29 mouse cellular contexts compared by ENCODE assay signal in the genomic region with DNA sequence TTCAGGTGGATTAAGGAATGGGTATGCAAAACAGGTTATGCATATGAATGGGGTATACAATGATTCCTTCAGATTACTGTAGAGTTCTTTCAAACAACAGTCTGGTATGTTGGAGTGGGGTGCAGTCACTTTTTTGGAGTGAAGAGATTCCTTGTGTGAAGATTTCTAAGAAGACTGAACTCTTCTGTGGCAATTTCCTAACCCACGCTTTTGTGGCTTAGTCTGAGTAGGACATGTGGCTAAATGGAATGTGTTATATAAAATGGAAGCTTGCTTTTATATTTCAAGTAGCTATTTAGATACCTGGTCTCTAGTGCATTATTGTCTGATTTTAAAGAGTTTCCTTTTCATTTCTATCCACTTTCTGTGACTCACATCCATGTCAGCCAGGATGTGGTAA.
DNase-seq lines count a peak whose midpoint lies in the region; ATAC-seq and TF ChIP-seq lines count a peak whose summit lies in the region.
"Had no signal": no experiment of that assay in that cellular context is flagged by ENCODE, and none has a peak within 500 bp of the region (broad histone marks: within the 10 kb centered on the region; RNA-seq: fewer than 3 reads in every experiment).

No protein-coding gene starts in this region.

- no peak for TF ChIP-seq POLR2A in myocyte (IDR thresholded peaks at IDR 0.05; ENCODE audit: insufficient read length, low read depth)

- H3K4me2 ChIP-seq in myocyte (ENCODE audit: low read depth), result peak overlapping the region; percentile 31
- H3K4me2 ChIP-seq: embryonic facial prominence, embryonic 13.5 days; forebrain, embryonic 12.5 days; forebrain, embryonic 15.5 days; heart, embryonic 11.5 days; hindbrain, embryonic 12.5 days; hindbrain, embryonic 15.5 days; intestine, embryonic 15.5 days had no signal

- DNase-seq in frontal cortex, postnatal 10 days (ENCODE audit: low spot score in 2 of 2), result no peak
- DNase-seq in Muller cell, postnatal 12 days (ENCODE audit: inconsistent ontology term), result peak; percentile 9
- DNase-seq in ZHBTc4 (ENCODE audit: low read depth, low spot score), result peak; percentile 10
- DNase-seq in MN1 (ENCODE audit: low spot score), result no peak
- no peak for DNase-seq in urinary bladder, adult 18-20 months (ENCODE audit: low spot score in 2 of 2)
- DNase-seq in layer of hippocampus, postnatal 36 days, result no peak
- DNase-seq: adrenal gland, adult 2 months; adrenal gland, postnatal 14 days; B cell, adult 2 months; cerebellum, adult 2 months; cerebellum, postnatal 10 days; cerebellum, postnatal 36 days; embryo, embryonic 11 days; gastrocnemius, adult 2 months; gastrocnemius, postnatal 14 days; heart, adult 11 months; kidney, adult 11 months had no signal

- no peak overlapping the region for H3K4me3 ChIP-seq in myocyte
- H3K4me3 ChIP-seq: embryonic facial prominence, embryonic 10.5 days; embryonic facial prominence, embryonic 13.5 days; erythroblast, embryonic 14.5 days; forebrain, embryonic 12.5 days; forebrain, embryonic 15.5 days; gastrocnemius, adult 2 months; hindbrain, embryonic 12.5 days; hindbrain, embryonic 15.5 days; intestine, embryonic 15.5 days had no signal

- no peaks in the 10 kb centered on the region for H3K27me3 ChIP-seq in myocyte (ENCODE audit: control insufficient read depth, insufficient read depth, insufficient read length)
- H3K27me3 ChIP-seq: embryonic facial prominence, embryonic 13.5 days; forebrain, embryonic 12.5 days; forebrain, embryonic 15.5 days; hindbrain, embryonic 12.5 days; hindbrain, embryonic 15.5 days; intestine, embryonic 15.5 days had no signal

- peak; percentile 79 for ATAC-seq in frontal cortex, adult (ENCODE audit: low TSS enrichment)
- ATAC-seq: CD4-positive, CD25-positive, alpha-beta regulatory T cell, adult 4 months; forebrain, embryonic 15.5 days; intestine, embryonic 15.5 days had no signal

- H3ac ChIP-seq in myocyte (ENCODE audit: control insufficient read depth, insufficient read length), result no peak overlapping the region

- H3K79me2 ChIP-seq in myocyte (ENCODE audit: control insufficient read depth, insufficient read depth), result no peaks in the 10 kb centered on the region

- no peaks in the 10 kb centered on the region for H3K36me3 ChIP-seq in myocyte (ENCODE audit: control insufficient read depth, insufficient read depth)
- H3K36me3 ChIP-seq: embryonic facial prominence, embryonic 10.5 days; embryonic facial prominence, embryonic 13.5 days; forebrain, embryonic 12.5 days; forebrain, embryonic 15.5 days; hindbrain, embryonic 12.5 days; hindbrain, embryonic 15.5 days; intestine, embryonic 15.5 days had no signal

TF ChIP-seq in myocyte, 11 proteins besides CTCF, POLR2A, EP300 and RAD21:
- TF ChIP-seq POLR2AphosphoS2 (IDR thresholded peaks at IDR 0.05; ENCODE audit: insufficient read length, low read depth) (no peak), REST (IDR thresholded peaks at IDR 0.05; ENCODE audit: insufficient read depth, insufficient read length) (no peak), SRF (IDR thresholded peaks at IDR 0.05; ENCODE audit: control insufficient read depth, insufficient read length, low read depth) (no peak), MYOG (IDR thresholded peaks at IDR 0.05; ENCODE audit: control insufficient read depth in 1 of 3, insufficient read depth in 1 of 3, insufficient read length in 2 of 3, low read depth in 2 of 3) (no peak), MYOD1 (IDR thresholded peaks at IDR 0.05; ENCODE audit: control insufficient read depth in 1 of 3, insufficient read length in 2 of 3, low read depth in 2 of 3) (no peak), CEBPB (IDR thresholded peaks at IDR 0.05; ENCODE audit: insufficient read depth, poor library complexity, severe bottlenecking) (0 out of 2 replicates have a peak, but pooled peaks have one; percentile 48)
TF ChIP-seq in myocyte: peak in this region for 1.

Comparison
In these comparisons a context has a peak if more than half of its experiments do, and no peak if none do; other contexts are left out.
1. DNase-seq: peak in Muller cell, postnatal 12 days (single experiment) and ZHBTc4 (single experiment); none in frontal cortex, postnatal 10 days (0 of 2), MN1 (single experiment), urinary bladder, adult 18-20 months (0 of 2) and layer of hippocampus, postnatal 36 days (0 of 2).